Mouse (Mus musculus) midbrain, embryonic 15.5 days (tissue): Measurements from ENCODE around the gene Hsd11b1. TPM values are rescaled to one million over a fixed set of nuclear protein-coding genes. Genes with fewer than 3 reads are reported as not detected.
A peak's percentile ranks its signal among the peaks of the same experiment; 100 is the strongest.
"Not testable (repeated sequence)": the region's sequence is repeated elsewhere in the genome, so short reads cannot be mapped to it uniquely, and the experiment has no call there.

ENCODE experiments used
- ATAC-seq: fragments of 200-750 bp; cut with Nextera tagmentation; replicated peaks from 2 replicates; pipeline ENCODE4 v1.8.0; 2017; ENCODE audit warnings: moderate TSS enrichment
- H3K27ac ChIP-seq: fragments of 300-500 bp; sonication (generic); 2 replicates; pipeline ENCODE4 v1.5.1; 2015; ENCODE audit warnings: mild to moderate bottlenecking, inconsistent platforms
- H3K27me3 ChIP-seq: fragments of 300-500 bp; sonication (generic); replicated peaks from 2 replicates; pipeline ENCODE4 v1.6.1; 2015; ENCODE audit warnings: inconsistent platforms
- H3K36me3 ChIP-seq: fragments of 300-500 bp; sonication (generic); replicated peaks from 2 replicates; pipeline ENCODE4 v1.6.1; 2015; ENCODE audit warnings: inconsistent platforms
- H3K4me1 ChIP-seq: fragments of 300-500 bp; sonication (generic); 2 replicates; pipeline ENCODE4 v1.6.1; 2015; ENCODE audit warnings: inconsistent platforms
- H3K4me2 ChIP-seq: fragments of 300-500 bp; sonication (generic); 2 replicates; pipeline ENCODE4 v1.6.1; 2015; ENCODE audit warnings: inconsistent platforms, mild to moderate bottlenecking, moderate library complexity
- H3K4me3 ChIP-seq: fragments of 300-500 bp; sonication (generic); 2 replicates; pipeline ENCODE4 v1.5.1; 2015; ENCODE audit warnings: mild to moderate bottlenecking, inconsistent platforms
- H3K9ac ChIP-seq: fragments of 300-500 bp; sonication (generic); 2 replicates; pipeline ENCODE4 v1.6.1; 2015; ENCODE audit warnings: mild to moderate bottlenecking, inconsistent platforms
- H3K9me3 ChIP-seq: fragments of 300-500 bp; sonication (generic); 2 replicates; pipeline ENCODE4 v1.6.1; 2016; ENCODE audit warnings: inconsistent platforms
- WGBS: fragments of 180-500 bp; shearing (Covaris S2); methylation state at CpG from one replicate; pipeline ENCODE4 v1.1.7; 2015; ENCODE audit warnings: mixed read lengths; 5-methylcytosine and 5-hydroxymethylcytosine counted together
- polyA plus RNA-seq: library from polyadenylated mRNA; unstranded; fragments of >200 nt; fragmentation: Nextera tagmentation; extraction: Ambion mirVana; gene quantifications from 2 replicates; pipeline ENCODE4 v1.2.1, GENCODE M21; 2015

The Hsd11b1 gene
- polyA plus RNA-seq, 1 experiment from 2014 or later = not detected

GRCm38 (mm10) chr1:193255488-193256288 is 8.2 kb downstream of the Hsd11b1 start:
- H3K9ac ChIP-seq = no peak overlapping the region
- no peak overlapping the region for H3K4me2 ChIP-seq
- peak; percentile 66 for ATAC-seq
- no peak overlapping the region for H3K27ac ChIP-seq
- H3K4me3 ChIP-seq = no peak overlapping the region
- no peaks in the 10 kb centered on the region for H3K27me3 ChIP-seq
- no peaks in the 10 kb centered on the region for H3K4me1 ChIP-seq
- 26% methylated on average over 3 of the region's 3 CpGs for WGBS
- no peaks in the 10 kb centered on the region for H3K9me3 ChIP-seq
- H3K36me3 ChIP-seq = no peaks in the 10 kb centered on the region

- no peak overlapping the region for H3K9ac ChIP-seq
- H3K27ac ChIP-seq = no peak overlapping the region
- no peaks in the 10 kb centered on the region for H3K4me1 ChIP-seq
- no peak overlapping the region for H3K4me3 ChIP-seq
- no peak for ATAC-seq
- 74% methylated on average over 8 of the region's 8 CpGs for WGBS
- H3K36me3 ChIP-seq = no peaks in the 10 kb centered on the region
- H3K9me3 ChIP-seq = no peaks in the 10 kb centered on the region
- no peaks in the 10 kb centered on the region for H3K27me3 ChIP-seq
- H3K4me2 ChIP-seq = no peak overlapping the region
These were observed 8.8 kb downstream of the Hsd11b1 start for GRCm38 (mm10) chr1:193255032-193255431.

- H3K9me3 ChIP-seq, H3K27ac ChIP-seq, H3K4me1 ChIP-seq, ATAC-seq, H3K27me3 ChIP-seq, H3K4me3 ChIP-seq, H3K9ac ChIP-seq, H3K4me2 ChIP-seq, H3K36me3 ChIP-seq: not testable (repeated sequence)
- WGBS = 77% methylated on average over 3 of the region's 3 CpGs
These were observed 10.0 kb downstream of the Hsd11b1 start for GRCm38 (mm10) chr1:193253895-193254294.

GRCm38 (mm10) chr1:193252616-193253015 is 11.3 kb downstream of the Hsd11b1 start:
- Histone ChIP-seq H3K4me3 (no peak overlapping the region), H3K4me2 (no peak overlapping the region), H3K9ac (no peak overlapping the region), H3K27me3 (no peaks in the 10 kb centered on the region), H3K36me3 (no peaks in the 10 kb centered on the region), H3K9me3 (no peaks in the 10 kb centered on the region), H3K4me1 (no peaks in the 10 kb centered on the region), H3K27ac (no peak overlapping the region)
- WGBS = 60% methylated on average over 5 of the region's 5 CpGs
- no peak for ATAC-seq

GRCm38 (mm10) chr1:193251386-193251785 is 12.5 kb downstream of the Hsd11b1 start:
- ATAC-seq = no peak
- H3K27me3 ChIP-seq = no peaks in the 10 kb centered on the region
- H3K4me2 ChIP-seq = no peak overlapping the region
- H3K27ac ChIP-seq = no peak overlapping the region
- no peak overlapping the region for H3K9ac ChIP-seq
- no peaks in the 10 kb centered on the region for H3K36me3 ChIP-seq
- 81% methylated on average over 7 of the region's 7 CpGs for WGBS
- H3K9me3 ChIP-seq = no peaks in the 10 kb centered on the region
- no peak overlapping the region for H3K4me3 ChIP-seq
- H3K4me1 ChIP-seq = no peaks in the 10 kb centered on the region

- Histone ChIP-seq H3K4me1 (no peaks in the 10 kb centered on the region), H3K9ac (no peak overlapping the region), H3K4me2 (no peak overlapping the region), H3K27ac (no peak overlapping the region), H3K36me3 (no peaks in the 10 kb centered on the region), H3K27me3 (no peaks in the 10 kb centered on the region), H3K9me3 (no peaks in the 10 kb centered on the region), H3K4me3 (no peak overlapping the region)
- 89% methylated on average over 2 of the region's 2 CpGs for WGBS
- no peak for ATAC-seq
These were observed 13.8 kb downstream of the Hsd11b1 start for GRCm38 (mm10) chr1:193250026-193250425.

GRCm38 (mm10) chr1:193244235-193244634 is 19.6 kb downstream of the Hsd11b1 start:
- Histone ChIP-seq H3K27ac (no peak overlapping the region), H3K9ac (no peak overlapping the region), H3K27me3 (no peaks in the 10 kb centered on the region), H3K4me3 (no peak overlapping the region), H3K4me2 (no peak overlapping the region), H3K9me3 (no peaks in the 10 kb centered on the region), H3K4me1 (no peaks in the 10 kb centered on the region), H3K36me3 (no peaks in the 10 kb centered on the region)
- 59% methylated on average over 6 of the region's 6 CpGs for WGBS
- ATAC-seq = no peak

GRCm38 (mm10) chr1:193243571-193244193 is 20.2 kb downstream of the Hsd11b1 start:
- Histone ChIP-seq H3K36me3 (no peaks in the 10 kb centered on the region), H3K4me3 (no peak overlapping the region), H3K4me1 (no peaks in the 10 kb centered on the region), H3K4me2 (no peak overlapping the region), H3K9me3 (no peaks in the 10 kb centered on the region), H3K27me3 (no peaks in the 10 kb centered on the region), H3K9ac (no peak overlapping the region), H3K27ac (no peak overlapping the region)
- 57% methylated on average over 10 of the region's 10 CpGs for WGBS
- no peak for ATAC-seq

- no peak for ATAC-seq
- Histone ChIP-seq H3K36me3 (no peaks in the 10 kb centered on the region), H3K9me3 (no peaks in the 10 kb centered on the region), H3K27me3 (no peaks in the 10 kb centered on the region), H3K4me3 (no peak overlapping the region), H3K27ac (no peak overlapping the region), H3K9ac (no peak overlapping the region), H3K4me2 (no peak overlapping the region), H3K4me1 (no peaks in the 10 kb centered on the region)
- WGBS = 59% methylated on average over 4 of the region's 4 CpGs
These were observed 21.0 kb downstream of the Hsd11b1 start for GRCm38 (mm10) chr1:193242863-193243262.

GRCm38 (mm10) chr1:193242238-193242637 is 21.6 kb downstream of the Hsd11b1 start:
- no peaks in the 10 kb centered on the region for H3K36me3 ChIP-seq
- H3K9ac ChIP-seq = no peak overlapping the region
- no peak overlapping the region for H3K4me3 ChIP-seq
- H3K4me1 ChIP-seq = no peaks in the 10 kb centered on the region
- no peak overlapping the region for H3K4me2 ChIP-seq
- WGBS = 72% methylated on average over 8 of the region's 8 CpGs
- no peaks in the 10 kb centered on the region for H3K27me3 ChIP-seq
- ATAC-seq = no peak
- H3K9me3 ChIP-seq = no peaks in the 10 kb centered on the region
- no peak overlapping the region for H3K27ac ChIP-seq

- no peaks in the 10 kb centered on the region for H3K27me3 ChIP-seq
- no peak overlapping the region for H3K27ac ChIP-seq
- no peak overlapping the region for H3K4me3 ChIP-seq
- no peak for ATAC-seq
- whole genome bisulfite sequencing = 95% methylated on average over 4 of the region's 4 CpGs
- no peak overlapping the region for H3K4me2 ChIP-seq
- H3K9ac ChIP-seq = no peak overlapping the region
- no peaks in the 10 kb centered on the region for H3K4me1 ChIP-seq
- H3K36me3 ChIP-seq = no peaks in the 10 kb centered on the region
- H3K9me3 ChIP-seq = no peaks in the 10 kb centered on the region
These were observed 22.4 kb downstream of the Hsd11b1 start for GRCm38 (mm10) chr1:193241436-193241835.

- Histone ChIP-seq H3K9ac (no peak overlapping the region), H3K4me3 (no peak overlapping the region), H3K27me3 (no peaks in the 10 kb centered on the region), H3K4me2 (no peak overlapping the region), H3K9me3 (no peaks in the 10 kb centered on the region), H3K4me1 (no peaks in the 10 kb centered on the region), H3K36me3 (no peaks in the 10 kb centered on the region), H3K27ac (no peak overlapping the region)
- 54% methylated on average over 4 of the region's 4 CpGs for WGBS
- 0 out of 2 replicates have a peak, but pooled peaks have one; percentile 45 for ATAC-seq
These were observed 25.4 kb downstream of the Hsd11b1 start for GRCm38 (mm10) chr1:193238426-193238825.

- H3K36me3 ChIP-seq = no peaks in the 10 kb centered on the region
- ATAC-seq = no peak
- WGBS = 93% methylated on average over 7 of the region's 7 CpGs
These were observed 28.9 kb downstream of the Hsd11b1 start for GRCm38 (mm10) chr1:193234930-193235329.

More at GRCm38 (mm10) chr1:193234930-193235329, 28.9 kb downstream of the Hsd11b1 start:
- no peak overlapping the region for H3K27ac ChIP-seq
- no peak overlapping the region for H3K4me3 ChIP-seq
- no peak overlapping the region for H3K4me2 ChIP-seq
- no peaks in the 10 kb centered on the region for H3K27me3 ChIP-seq
- no peaks in the 10 kb centered on the region for H3K4me1 ChIP-seq
- no peaks in the 10 kb centered on the region for H3K9me3 ChIP-seq
- H3K9ac ChIP-seq = no peak overlapping the region
